Mouse (Mus musculus) erythroblast, embryonic 14.5 days (primary cell): ENCODE data around the gene Orc1.

Experiments
- GATA1 ChIP-seq: IDR thresholded peaks from 2 replicates; pipeline ENCODE4 v1.6.1; 2012; ENCODE audit warnings: low read length, inconsistent platforms, mixed read lengths
- TAL1 ChIP-seq: IDR thresholded peaks from 3 replicates; pipeline ENCODE4 v1.6.1; 2012; ENCODE audit warnings: low read length, inconsistent platforms, mixed read lengths

- no peak for TF ChIP-seq TAL1
- no peak for TF ChIP-seq GATA1
Observed at GRCm38 (mm10) chr4:108618586-108618985, 39.4 kb downstream of the Orc1 start.
